In genomic region chr5:150389589-150390377, GRCm38 (mm10) we compare ENCODE assay signal across 17 mouse cellular contexts.
A peak's percentile ranks its signal among the peaks of the same experiment; 100 is the strongest.
DNase-seq lines count a peak whose midpoint lies in the region; ATAC-seq and TF ChIP-seq lines count a peak whose summit lies in the region.
"Had no signal": no experiment of that assay in that cellular context is flagged by ENCODE, and none has a peak within 500 bp of the region (broad histone marks: within the 10 kb centered on the region; RNA-seq: fewer than 3 reads in every experiment).

No protein-coding gene starts in this region.

- H3K9ac ChIP-seq in kidney, embryonic 16.5 days (replicated peaks; ENCODE audit: low read length): no peak overlapping the region
- H3K9ac ChIP-seq in heart, postnatal 0 days (replicated peaks; ENCODE audit: low read depth, low read length): no peak overlapping the region
- H3K9ac ChIP-seq in lung, postnatal 0 days (replicated peaks; ENCODE audit: low read depth): no peak overlapping the region
- H3K9ac ChIP-seq: embryonic facial prominence, embryonic 13.5 days; forebrain, embryonic 15.5 days; hindbrain, embryonic 13.5 days; neural tube, embryonic 15.5 days had no signal

- H3K27ac ChIP-seq in kidney, embryonic 16.5 days (ENCODE audit: low read length): peak overlapping the region; percentile 2; the same call in 1 of the 2 replicates
- H3K27ac ChIP-seq in heart, postnatal 0 days (ENCODE audit: low read depth): peak overlapping the region; percentile 68
- H3K27ac ChIP-seq in lung, postnatal 0 days (ENCODE audit: low read length): no peak overlapping the region
- H3K27ac ChIP-seq: embryonic facial prominence, embryonic 13.5 days; forebrain, embryonic 15.5 days; hindbrain, embryonic 13.5 days; neural tube, embryonic 15.5 days had no signal

- no peak for TF ChIP-seq CTCF in heart, postnatal 0 days (IDR thresholded peaks at IDR 0.05; ENCODE audit: low read depth)
- TF ChIP-seq CTCF in lung, postnatal 0 days (IDR thresholded peaks at IDR 0.05): no peak

- TF ChIP-seq EP300 in heart, postnatal 0 days (IDR thresholded peaks at IDR 0.05; ENCODE audit: low read depth): no peak
- TF ChIP-seq EP300 in lung, postnatal 0 days (IDR thresholded peaks at IDR 0.05): no peak

- H3K4me3 ChIP-seq in kidney, embryonic 16.5 days (ENCODE audit: low read length): no peak overlapping the region
- H3K4me3 ChIP-seq in heart, postnatal 0 days (ENCODE audit: low read depth, low read length): no peak overlapping the region
- H3K4me3 ChIP-seq in lung, postnatal 0 days (ENCODE audit: low read depth, low read length): no peak overlapping the region
- H3K4me3 ChIP-seq: embryonic facial prominence, embryonic 13.5 days; forebrain, embryonic 15.5 days; hindbrain, embryonic 13.5 days; neural tube, embryonic 15.5 days had no signal

- peaks cover 7% of the 10 kb centered on the region for H3K4me1 ChIP-seq in kidney, embryonic 16.5 days (ENCODE audit: insufficient read depth, low read length)
- peaks cover 13% of the 10 kb centered on the region for H3K4me1 ChIP-seq in heart, postnatal 0 days (ENCODE audit: control insufficient read depth, insufficient read depth)
- no peaks in the 10 kb centered on the region; the same call in 1 of the 2 replicates for H3K4me1 ChIP-seq in lung, postnatal 0 days (ENCODE audit: insufficient read depth, low read depth, low read length)
- H3K4me1 ChIP-seq: forebrain, embryonic 15.5 days; hindbrain, embryonic 13.5 days; neural tube, embryonic 15.5 days had no signal

- DNase-seq in kidney, postnatal 25 days: no peak
- peak; percentile 76 for DNase-seq in heart, postnatal 0 days (ENCODE audit: low spot score)
- no peak for DNase-seq in lung, postnatal 0 days (ENCODE audit: low spot score)
- DNase-seq in neural tube, embryonic 10.5 days (ENCODE audit: extremely low spot score, low spot score): no peak
- DNase-seq: adrenal gland, postnatal 25 days; cerebellum, postnatal 36 days; gastrocnemius, postnatal 14 days; right cerebral cortex, adult 18-20 months had no signal

- H3K4me2 ChIP-seq in kidney, embryonic 16.5 days (replicated peaks; ENCODE audit: low read depth, low read length): no peak overlapping the region
- no peak overlapping the region for H3K4me2 ChIP-seq in heart, postnatal 0 days (ENCODE audit: low read depth, low read length)
- H3K4me2 ChIP-seq in lung, postnatal 0 days (replicated peaks; ENCODE audit: low read depth, low read length): no peak overlapping the region
- H3K4me2 ChIP-seq: embryonic facial prominence, embryonic 13.5 days; forebrain, embryonic 15.5 days; hindbrain, embryonic 13.5 days; neural tube, embryonic 15.5 days had no signal

- no peak for ATAC-seq in kidney, embryonic 16.5 days (ENCODE audit: low FRiP score, low TSS enrichment)
- ATAC-seq in erythroblast, adult 5-6 weeks (replicated peaks; ENCODE audit: low FRiP score, poor library complexity, severe bottlenecking): peak; percentile 75
- ATAC-seq in heart, postnatal 0 days (ENCODE audit: insufficient read depth, low read depth): peak; percentile 63
- ATAC-seq in megakaryocyte-erythroid progenitor cell, adult 5-6 weeks (replicated peaks; ENCODE audit: low FRiP score, low TSS enrichment, poor library complexity, severe bottlenecking): peak; percentile 80
- ATAC-seq in lung, postnatal 0 days: no peak
- ATAC-seq: forebrain, embryonic 15.5 days; intestine, postnatal 0 days had no signal

- H3K9me3 ChIP-seq in kidney, embryonic 16.5 days (ENCODE audit: low read length): peaks cover 13% of the 10 kb centered on the region; the same call in 1 of the 2 replicates
- H3K9me3 ChIP-seq in heart, postnatal 0 days (replicated peaks; ENCODE audit: control insufficient read depth, low read length): peaks cover 5% of the 10 kb centered on the region
- H3K9me3 ChIP-seq in lung, postnatal 0 days (ENCODE audit: low read length): no peaks in the 10 kb centered on the region

- no peaks in the 10 kb centered on the region for H3K27me3 ChIP-seq in kidney, embryonic 16.5 days (ENCODE audit: insufficient read depth, low read length)
- no peaks in the 10 kb centered on the region for H3K27me3 ChIP-seq in heart, postnatal 0 days (ENCODE audit: control insufficient read depth, insufficient read depth, low read length)
- no peaks in the 10 kb centered on the region for H3K27me3 ChIP-seq in lung, postnatal 0 days (replicated peaks; ENCODE audit: insufficient read depth, low read length)
- H3K27me3 ChIP-seq: embryonic facial prominence, embryonic 13.5 days; forebrain, embryonic 15.5 days; hindbrain, embryonic 13.5 days; neural tube, embryonic 15.5 days had no signal

- peaks cover 15% of the 10 kb centered on the region for H3K36me3 ChIP-seq in kidney, embryonic 16.5 days (ENCODE audit: insufficient read depth, low read length)
- peaks cover 74% of the 10 kb centered on the region for H3K36me3 ChIP-seq in heart, postnatal 0 days (replicated peaks; ENCODE audit: control insufficient read depth, insufficient read depth, low read length)
- H3K36me3 ChIP-seq in lung, postnatal 0 days (ENCODE audit: insufficient read depth, low read length): no peaks in the 10 kb centered on the region
- H3K36me3 ChIP-seq: G1E had no signal

- 45% methylated on average over 10 of the region's 10 CpGs for WGBS in kidney, embryonic 16.5 days
- WGBS in heart, postnatal 0 days: 36% methylated on average over 10 of the region's 10 CpGs
- WGBS in lung, postnatal 0 days: 48% methylated on average over 10 of the region's 10 CpGs

Comparison
In these comparisons a context has a peak if more than half of its experiments do, and no peak if none do; other contexts are left out.
1. ATAC-seq: peak in erythroblast, adult 5-6 weeks (single experiment), heart, postnatal 0 days (single experiment) and megakaryocyte-erythroid progenitor cell, adult 5-6 weeks (single experiment); none in kidney, embryonic 16.5 days (single experiment) and lung, postnatal 0 days (single experiment).